Mouse (Mus musculus): ENCODE measurements at regions not wholly inside any gene's neighbourhood (a gene's known extent, or its start where the extent isn't known, plus 50 kb on each side); places are given as distances from the start of the nearest gene placed in this dataset.

- DNase-seq (ENCODE audit: extremely low spot score, low spot score): no peak
Measured at GRCm38 (mm10) chr13:97453469-97453868, 212.6 kb downstream of the Enc1 start.

- DNase-seq (ENCODE audit: extremely low spot score, low spot score): no peak
Measured at GRCm38 (mm10) chr13:97453090-97453430, 212.2 kb downstream of the Enc1 start.

GRCm38 (mm10) chr13:97452386-97453089 is 211.6 kb downstream of the Enc1 start:
- DNase-seq (ENCODE audit: extremely low spot score, low spot score): no peak

GRCm38 (mm10) chr13:97451276-97451675 is 210.4 kb downstream of the Enc1 start:
- no peak for DNase-seq (ENCODE audit: extremely low spot score, low spot score)

DNA sequence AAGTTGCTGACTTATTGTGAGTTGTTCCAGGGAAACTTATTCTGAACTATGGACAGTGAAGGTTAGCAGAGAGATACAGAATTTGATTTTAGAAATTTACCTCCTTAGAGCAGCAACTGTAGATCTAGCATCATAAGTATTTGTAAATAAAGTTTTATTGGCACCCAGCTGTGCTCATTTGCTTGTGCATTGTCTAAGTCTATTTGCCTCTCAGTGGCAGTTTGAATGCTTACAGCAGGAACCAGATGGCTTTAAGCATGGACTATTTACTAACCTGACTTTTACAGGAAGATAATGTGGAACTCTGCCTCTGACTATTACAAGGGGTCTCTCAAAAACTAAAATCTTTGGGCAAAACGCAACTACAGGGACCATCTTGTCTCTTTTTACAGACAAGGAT is 207.2 kb downstream of the Enc1 start:
- no peak for DNase-seq (ENCODE audit: extremely low spot score, low spot score)

DNA sequence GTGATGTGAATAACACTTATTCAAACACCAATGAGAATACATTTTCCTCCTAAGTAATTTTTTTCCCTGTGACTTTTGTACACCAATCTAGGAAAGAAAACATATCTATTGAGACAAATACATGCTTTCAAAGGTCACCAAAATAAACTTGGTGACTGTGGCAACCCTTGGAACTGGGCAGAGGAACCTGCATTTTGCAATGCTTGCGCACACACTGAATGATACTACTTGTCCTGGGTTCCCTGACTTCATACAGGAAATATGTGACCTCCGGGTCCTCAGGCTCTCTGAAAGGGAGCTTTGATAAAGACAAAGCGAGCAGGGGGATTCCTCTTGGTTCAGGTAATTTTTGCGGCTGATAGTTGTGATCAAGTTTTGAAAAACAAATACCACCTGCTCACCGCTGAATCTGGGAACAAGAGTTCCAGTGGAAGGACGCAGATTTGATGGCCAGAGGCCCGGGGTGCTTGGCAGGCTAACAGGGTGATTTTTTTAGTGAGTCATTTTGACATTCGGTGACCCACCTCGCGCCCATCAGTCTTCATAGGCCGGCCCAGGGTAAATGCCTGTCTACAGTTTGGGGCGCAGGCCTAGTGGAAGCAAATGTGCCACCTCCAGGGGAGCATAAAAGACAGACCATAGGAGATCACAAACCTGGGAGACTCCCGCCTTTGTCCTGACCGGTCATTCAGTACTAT is 203.0 kb downstream of the Enc1 start:
- DNase-seq (ENCODE audit: extremely low spot score, low spot score): no peak

GRCm38 (mm10) chr13:97442806-97443205 is 201.9 kb downstream of the Enc1 start:
- DNase-seq (ENCODE audit: extremely low spot score, low spot score): no peak

GRCm38 (mm10) chr13:97442283-97442682 is 201.4 kb downstream of the Enc1 start:
- peak; percentile 50 for DNase-seq (ENCODE audit: extremely low spot score, low spot score)

DNA sequence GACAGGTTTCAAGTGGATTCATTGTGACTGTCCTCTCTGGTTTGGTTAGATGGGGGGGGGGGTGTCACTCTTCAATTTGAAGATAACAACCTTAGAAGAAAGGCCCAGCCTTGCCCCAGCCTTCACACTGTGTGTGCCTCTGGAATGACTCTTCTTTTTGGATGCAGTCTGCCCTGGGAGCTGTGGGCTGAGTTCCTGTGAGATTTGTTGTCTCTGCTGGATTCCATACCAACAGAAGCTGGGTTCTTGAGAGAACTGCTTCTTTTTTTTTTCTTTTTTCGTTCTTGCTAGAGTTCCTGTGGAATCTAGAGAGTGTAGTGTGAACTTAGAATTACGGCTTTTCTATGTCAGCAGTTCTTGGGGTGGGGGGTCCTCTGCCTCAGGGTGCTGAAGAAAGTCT is 200.9 kb downstream of the Enc1 start:
- no peak for DNase-seq (ENCODE audit: extremely low spot score, low spot score)

DNA sequence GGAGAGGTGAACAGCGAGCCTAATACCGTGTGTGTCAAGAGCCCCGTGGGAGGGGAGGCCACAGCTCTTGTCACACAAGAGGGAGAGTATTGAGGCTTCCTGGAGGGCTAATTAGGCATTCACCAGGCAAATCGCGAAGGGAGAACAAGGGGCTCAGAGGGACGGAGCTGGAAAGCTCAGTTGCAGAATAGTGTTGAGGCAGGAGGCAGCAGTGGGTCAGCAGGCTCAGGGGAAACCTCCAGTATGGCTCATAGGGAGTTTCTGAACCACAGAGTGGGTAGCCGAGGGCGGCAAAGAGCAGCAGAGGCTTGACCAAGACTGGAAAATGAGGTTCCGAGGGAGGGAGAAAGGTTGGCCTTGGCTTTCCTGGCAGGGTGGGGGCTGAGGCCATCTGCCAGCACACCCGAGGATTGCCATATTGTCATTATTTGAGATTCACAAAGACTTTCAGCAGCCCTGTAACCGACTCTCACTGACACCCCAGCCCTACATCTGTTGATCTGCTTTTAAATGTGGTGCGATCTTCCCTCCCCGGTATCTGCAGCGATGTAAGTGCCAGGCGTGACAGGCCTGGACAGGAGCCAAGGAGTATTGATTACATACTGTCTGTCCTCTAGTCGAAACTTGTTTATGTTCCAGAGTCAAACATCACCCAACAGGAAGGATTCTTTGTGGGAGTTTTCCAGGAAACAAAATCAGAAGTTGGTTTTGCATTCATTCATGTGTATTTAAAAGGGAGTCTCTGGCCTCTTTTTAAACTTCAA is 198.5 kb downstream of the Enc1 start:
- peak; percentile 43 for DNase-seq (ENCODE audit: extremely low spot score, low spot score)

- DNase-seq (ENCODE audit: extremely low spot score, low spot score): no peak
Measured at GRCm38 (mm10) chr13:97438692-97439091, 197.8 kb downstream of the Enc1 start.

DNA sequence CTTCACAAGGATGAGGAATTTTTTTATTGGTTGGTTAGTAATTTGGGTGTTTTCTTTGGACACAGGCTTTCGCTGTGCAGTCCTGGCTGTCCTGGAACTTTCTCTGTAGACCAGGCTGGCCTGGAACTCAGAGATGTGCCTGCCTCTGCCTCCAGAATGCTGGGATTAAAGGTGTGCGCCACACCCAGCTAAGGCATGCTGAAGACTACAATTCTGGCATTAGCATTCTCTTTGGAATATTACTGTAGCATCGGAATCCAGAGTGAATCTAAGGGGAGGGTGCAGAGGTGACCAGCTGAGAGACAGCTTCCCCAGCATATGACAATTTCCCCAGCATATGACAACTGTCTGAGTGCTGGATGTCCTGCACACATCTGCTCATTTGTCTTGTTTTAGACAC is 197.4 kb downstream of the Enc1 start:
- DNase-seq (ENCODE audit: extremely low spot score, low spot score): no peak

- DNase-seq (ENCODE audit: extremely low spot score, low spot score): no peak
Measured at GRCm38 (mm10) chr13:97436719-97437350, 195.9 kb downstream of the Enc1 start.

GRCm38 (mm10) chr13:97435865-97436718 is 195.2 kb downstream of the Enc1 start:
- peak; percentile 81 for DNase-seq (ENCODE audit: extremely low spot score, low spot score)

GRCm38 (mm10) chr13:97434961-97435864 is 194.3 kb downstream of the Enc1 start:
- DNase-seq (ENCODE audit: extremely low spot score, low spot score): peak; percentile 57

- DNase-seq (ENCODE audit: extremely low spot score, low spot score): no peak
Measured at GRCm38 (mm10) chr13:97434167-97434566, 193.3 kb downstream of the Enc1 start.

DNA sequence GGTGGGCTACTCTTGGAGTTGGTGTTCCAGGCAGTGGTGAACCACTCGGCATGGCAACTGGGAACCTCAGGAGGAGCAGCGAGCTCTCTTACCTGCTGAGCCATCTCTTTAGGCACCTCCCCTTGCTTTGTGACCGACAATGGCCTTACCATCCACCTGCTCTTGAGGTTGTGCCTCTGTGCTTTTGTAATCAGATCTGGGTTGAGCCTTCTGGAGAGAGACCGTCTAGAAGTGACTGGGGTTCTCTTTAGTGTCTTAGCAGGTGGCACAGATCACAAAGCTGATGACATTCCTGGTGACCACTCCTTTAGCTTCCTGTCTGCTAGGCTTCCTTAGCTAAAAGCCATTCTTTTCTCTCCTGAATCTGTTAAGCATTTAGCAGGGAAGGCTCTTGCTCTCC is 191.7 kb downstream of the Enc1 start:
- DNase-seq (ENCODE audit: extremely low spot score, low spot score): no peak

GRCm38 (mm10) chr13:97430885-97431284 is 190.0 kb downstream of the Enc1 start:
- no peak for DNase-seq (ENCODE audit: extremely low spot score, low spot score)

DNA sequence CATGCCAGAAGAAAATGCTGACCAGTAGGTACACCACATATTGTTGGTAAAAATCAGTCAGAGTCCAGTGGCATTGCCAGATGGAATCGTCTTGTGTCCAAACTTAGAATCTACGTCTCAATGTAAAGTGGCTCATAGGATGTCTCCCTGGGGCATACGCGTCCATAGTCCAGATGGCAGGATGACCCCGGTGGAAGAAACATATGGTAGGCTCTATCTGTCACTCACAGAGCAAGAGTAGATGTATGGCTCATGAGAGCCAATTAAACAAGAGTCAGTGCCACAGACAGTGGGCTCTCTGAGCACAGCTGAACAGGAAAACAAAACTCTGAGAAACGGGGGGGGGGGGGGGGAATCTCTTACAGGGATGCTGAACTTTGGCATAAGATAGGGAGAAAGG is 187.3 kb downstream of the Enc1 start:
- DNase-seq (ENCODE audit: extremely low spot score, low spot score): no peak

DNA sequence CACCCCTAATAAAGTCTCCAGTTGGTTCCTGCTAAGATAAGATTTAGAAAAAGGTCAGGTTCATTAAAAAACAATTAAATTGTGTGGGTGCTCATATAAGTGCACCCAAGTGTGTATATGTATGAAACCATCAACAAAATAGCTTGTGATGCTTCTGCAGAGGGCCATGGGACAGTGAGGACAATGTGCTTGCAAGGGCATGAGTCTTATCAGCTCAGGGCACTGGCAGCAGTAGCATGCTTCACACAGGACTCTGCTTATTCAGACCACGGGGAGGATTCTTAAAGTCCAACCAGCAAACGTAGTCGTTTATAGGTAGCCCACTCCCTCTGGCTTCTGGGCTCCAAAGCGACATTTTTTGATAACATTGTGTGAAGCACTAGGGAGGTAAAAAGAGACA is 186.6 kb downstream of the Enc1 start:
- no peak for DNase-seq (ENCODE audit: extremely low spot score, low spot score)

Measured in neural tube, embryonic 10.5 days (tissue).